Mouse (Mus musculus) myocyte (in vitro differentiated cells): Measurements from ENCODE around the gene Hoxa2. TPM values are rescaled to one million over a fixed set of nuclear protein-coding genes. Genes with fewer than 3 reads are reported as not detected.
A peak's percentile ranks its signal among the peaks of the same experiment; 100 is the strongest.

ENCODE experiments used
- H3K27me3 ChIP-seq: one replicate; pipeline ENCODE4 v1.6.1; 2011; ENCODE audit not compliant: control insufficient read depth, insufficient read depth, insufficient read length
- H3K36me3 ChIP-seq: one replicate; pipeline ENCODE4 v1.6.1; 2011; ENCODE audit not compliant: control insufficient read depth, insufficient read depth
- H3K4me2 ChIP-seq: one replicate; pipeline ENCODE4 v1.6.1; 2011; ENCODE audit warnings: low read depth, control low read depth
- H3K4me3 ChIP-seq: one replicate; pipeline ENCODE4 v1.5.1; 2011; ENCODE audit warnings: mild to moderate bottlenecking, control low read depth, moderate library complexity
- H3K79me2 ChIP-seq: one replicate; pipeline ENCODE4 v1.6.1; 2011; ENCODE audit not compliant: control insufficient read depth, insufficient read depth
- H3ac ChIP-seq: one replicate; pipeline ENCODE4 v1.6.1; 2011; ENCODE audit not compliant: control insufficient read depth, insufficient read length
- CEBPB ChIP-seq: IDR thresholded peaks from 2 replicates; pipeline ENCODE4 v1.6.1; 2011; ENCODE audit warnings: mild to moderate bottlenecking, moderate library complexity; ENCODE audit not compliant: poor library complexity, insufficient read depth, severe bottlenecking
- E2F4 ChIP-seq: IDR thresholded peaks from one replicate; pipeline ENCODE4 v1.6.1; 2011; ENCODE audit warnings: mild to moderate bottlenecking, control low read depth, moderate library complexity; ENCODE audit not compliant: insufficient read depth
- MAX ChIP-seq: IDR thresholded peaks from one replicate; pipeline ENCODE4 v1.6.1; 2011; ENCODE audit warnings: low read depth, mild to moderate bottlenecking, control low read depth
- MYOD1 ChIP-seq, 3 experiments: IDR thresholded peaks; one replicate each; pipeline ENCODE4 v1.6.1; 2011; ENCODE audit warnings: control low read depth in 2 of 3, low read depth in 2 of 3, mild to moderate bottlenecking in 2 of 3, moderate library complexity in 1 of 3; ENCODE audit not compliant: insufficient read length in 2 of 3, control insufficient read depth in 1 of 3
- MYOG ChIP-seq, 3 experiments: IDR thresholded peaks; one replicate each; pipeline ENCODE4 v1.6.1; 2011; ENCODE audit warnings: control low read depth in 2 of 3, low read depth in 2 of 3, mild to moderate bottlenecking in 2 of 3; ENCODE audit not compliant: insufficient read length in 2 of 3, control insufficient read depth in 1 of 3, insufficient read depth in 1 of 3
- POLR2A ChIP-seq: IDR thresholded peaks from one replicate; pipeline ENCODE4 v1.6.1; 2011; ENCODE audit warnings: low read depth, mild to moderate bottlenecking, control low read depth, moderate library complexity; ENCODE audit not compliant: insufficient read length
- POLR2AphosphoS2 ChIP-seq: IDR thresholded peaks from one replicate; pipeline ENCODE4 v1.6.1; 2011; ENCODE audit warnings: low read depth, control low read depth; ENCODE audit not compliant: insufficient read length
- REST ChIP-seq: IDR thresholded peaks from one replicate; pipeline ENCODE4 v1.6.1; 2011; ENCODE audit warnings: mild to moderate bottlenecking, control low read depth, moderate library complexity; ENCODE audit not compliant: insufficient read depth, insufficient read length
- SRF ChIP-seq: IDR thresholded peaks from one replicate; pipeline ENCODE4 v1.6.1; 2011; ENCODE audit warnings: low read depth; ENCODE audit not compliant: control insufficient read depth, insufficient read length
- TCF12 ChIP-seq: IDR thresholded peaks from one replicate; pipeline ENCODE4 v1.6.1; 2011; ENCODE audit warnings: mild to moderate bottlenecking, control low read depth; ENCODE audit not compliant: poor library complexity, insufficient read depth, severe bottlenecking
- TCF3 ChIP-seq: IDR thresholded peaks from one replicate; pipeline ENCODE4 v1.6.1; 2011; ENCODE audit warnings: low read depth, control low read depth; ENCODE audit not compliant: insufficient read length
- USF1 ChIP-seq: IDR thresholded peaks from one replicate; pipeline ENCODE4 v1.6.1; 2011; ENCODE audit warnings: low read depth, mild to moderate bottlenecking, control low read depth, moderate library complexity
- polyA plus RNA-seq: library from polyadenylated mRNA; unstranded; fragments of >200 nt; fragmentation: generic; extraction: Trizol; gene quantifications from one replicate; pipeline ENCODE4 v1.2.1, GENCODE M21; 2012; ENCODE audit warnings: missing spikeins

Hoxa2 gene
- polyA plus RNA-seq, 1 experiment, result 0.32 TPM

DNA sequence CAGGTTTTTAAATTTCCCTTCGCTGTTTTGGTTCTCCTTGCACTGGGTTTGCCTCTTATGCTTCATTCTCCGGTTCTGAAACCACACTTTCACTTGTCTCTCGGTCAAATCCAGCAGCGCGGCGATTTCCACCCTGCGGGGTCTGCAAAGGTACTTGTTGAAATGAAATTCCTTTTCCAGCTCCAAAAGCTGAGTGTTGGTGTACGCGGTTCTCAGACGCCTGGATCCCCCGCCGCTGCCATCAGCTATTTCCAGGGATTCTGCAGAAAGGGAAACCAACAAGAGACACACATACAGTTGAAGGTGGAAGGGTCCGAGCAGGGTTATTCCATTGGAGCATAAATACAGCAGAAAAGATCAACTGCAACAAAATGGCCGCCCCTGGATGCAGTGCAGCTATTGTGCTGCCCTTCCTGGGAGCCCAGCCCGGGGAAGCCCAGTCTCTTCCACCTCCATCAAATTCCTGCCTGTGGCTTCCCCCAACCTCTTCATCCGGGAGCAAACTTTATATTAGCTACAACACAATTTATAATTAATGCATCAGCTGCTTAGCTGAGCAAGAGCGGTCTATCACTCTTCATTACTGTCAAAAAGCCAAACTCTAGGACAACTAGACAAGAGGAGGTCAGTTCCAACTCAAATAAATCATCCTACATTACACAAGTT is 1.1 kb downstream of the Hoxa2 start:
- no peak for TF ChIP-seq POLR2A
- TF ChIP-seq REST, result no peak
- no peak for TF ChIP-seq TCF3
- TF ChIP-seq MAX, result no peak
- TF ChIP-seq MYOD1 (IDR thresholded peaks at IDR 0.05; ENCODE audit: control insufficient read depth in 1 of 3, insufficient read length in 2 of 3, low read depth in 2 of 3), result no peak
- no peak for TF ChIP-seq MYOG (IDR thresholded peaks at IDR 0.05; ENCODE audit: control insufficient read depth in 1 of 3, insufficient read depth in 1 of 3, insufficient read length in 2 of 3, low read depth in 2 of 3)
- no peak for TF ChIP-seq CEBPB
- TF ChIP-seq USF1, result no peak
- TF ChIP-seq E2F4, result no peak
- no peak for TF ChIP-seq SRF
- TF ChIP-seq TCF12, result no peak
- no peak for TF ChIP-seq POLR2AphosphoS2
- Histone ChIP-seq H3ac (no peak overlapping the region), H3K4me2 (no peak overlapping the region), H3K36me3 (peaks cover 10% of the 10 kb centered on the region), H3K4me3 (no peak overlapping the region), H3K27me3 (no peaks in the 10 kb centered on the region), H3K79me2 (peaks cover 16% of the 10 kb centered on the region)

DNA sequence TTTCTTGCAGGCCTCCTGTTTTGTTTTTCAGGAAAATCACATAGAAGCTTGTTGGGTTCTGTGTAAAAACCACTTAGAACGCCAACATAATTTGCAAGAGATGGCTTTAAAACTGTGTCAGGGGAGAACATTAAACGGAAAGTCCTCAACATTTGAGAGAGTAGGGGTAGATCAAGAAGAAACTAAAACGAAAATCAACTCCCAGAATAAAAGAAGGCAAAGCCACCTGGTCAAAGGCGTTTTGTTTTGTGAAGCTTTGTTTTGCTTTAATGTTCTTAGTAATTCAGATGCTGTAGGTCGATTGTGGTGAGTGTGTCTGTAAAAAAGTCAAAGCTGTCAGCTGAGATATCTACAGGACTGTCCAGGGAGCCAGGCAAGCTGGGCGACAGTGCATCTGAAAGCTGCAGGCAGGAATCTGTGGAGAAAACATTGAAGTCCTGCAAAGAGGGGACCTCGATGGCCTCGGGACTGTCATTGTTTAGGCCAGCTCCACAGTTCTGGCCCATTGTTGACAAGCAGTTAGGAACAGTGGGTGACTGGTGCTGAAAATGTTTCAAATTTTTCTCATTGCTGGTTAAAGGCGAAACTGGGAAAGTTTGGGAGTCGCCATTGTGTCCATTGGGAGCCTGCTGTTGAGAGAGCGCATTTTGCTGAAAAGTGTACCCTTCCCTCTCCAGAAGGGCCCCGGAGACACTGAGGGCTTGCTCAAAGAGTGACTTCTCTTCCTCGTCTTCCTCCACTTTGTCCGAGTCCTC is 1.8 kb downstream of the Hoxa2 start:
- Histone ChIP-seq H3K79me2 (peaks cover 16% of the 10 kb centered on the region), H3K36me3 (peaks cover 10% of the 10 kb centered on the region)

DNA sequence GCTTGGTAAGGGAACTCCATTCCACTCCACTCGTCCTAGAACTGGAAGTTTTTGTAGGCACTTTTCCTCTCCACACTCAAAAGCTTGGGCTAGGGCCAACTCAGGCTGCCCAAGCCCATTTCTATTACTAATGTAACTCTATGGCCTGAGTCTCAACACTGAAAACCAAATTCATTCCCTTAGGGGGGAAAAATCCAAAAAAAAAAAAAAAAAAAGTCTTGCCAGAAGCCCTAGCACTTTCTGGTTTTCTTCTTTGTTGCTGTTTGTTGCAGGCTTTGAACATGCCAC is 2.6 kb downstream of the Hoxa2 start:
- Histone ChIP-seq H3ac (no peak overlapping the region), H3K79me2 (peaks cover 16% of the 10 kb centered on the region), H3K4me3 (no peak overlapping the region), H3K36me3 (peaks cover 10% of the 10 kb centered on the region), H3K4me2 (no peak overlapping the region), H3K27me3 (no peaks in the 10 kb centered on the region)
- TF ChIP-seq USF1, result no peak
- TF ChIP-seq MYOG (IDR thresholded peaks at IDR 0.05; ENCODE audit: control insufficient read depth in 1 of 3, insufficient read depth in 1 of 3, insufficient read length in 2 of 3, low read depth in 2 of 3), result no peak
- TF ChIP-seq TCF3, result no peak
- TF ChIP-seq POLR2AphosphoS2, result no peak
- TF ChIP-seq POLR2A, result no peak
- TF ChIP-seq TCF12, result no peak
- no peak for TF ChIP-seq REST
- no peak for TF ChIP-seq CEBPB
- TF ChIP-seq MYOD1 (IDR thresholded peaks at IDR 0.05; ENCODE audit: control insufficient read depth in 1 of 3, insufficient read length in 2 of 3, low read depth in 2 of 3), result no peak
- no peak for TF ChIP-seq E2F4
- TF ChIP-seq MAX, result no peak

More for the DNA sequence above, 1.8 kb downstream of the Hoxa2 start:
- no peak overlapping the region for H3K4me2 ChIP-seq
- no peaks in the 10 kb centered on the region for H3K27me3 ChIP-seq
- TF ChIP-seq MAX (no peak), CEBPB (no peak), POLR2A (no peak), POLR2AphosphoS2 (no peak), REST (no peak), MYOG (IDR thresholded peaks at IDR 0.05; ENCODE audit: control insufficient read depth in 1 of 3, insufficient read depth in 1 of 3, insufficient read length in 2 of 3, low read depth in 2 of 3) (no peak), E2F4 (no peak), TCF12 (no peak), TCF3 (no peak), USF1 (no peak), MYOD1 (IDR thresholded peaks at IDR 0.05; ENCODE audit: control insufficient read depth in 1 of 3, insufficient read length in 2 of 3, low read depth in 2 of 3) (no peak), SRF (no peak)
- H3K4me3 ChIP-seq, result no peak overlapping the region
- H3ac ChIP-seq, result no peak overlapping the region

DNA sequence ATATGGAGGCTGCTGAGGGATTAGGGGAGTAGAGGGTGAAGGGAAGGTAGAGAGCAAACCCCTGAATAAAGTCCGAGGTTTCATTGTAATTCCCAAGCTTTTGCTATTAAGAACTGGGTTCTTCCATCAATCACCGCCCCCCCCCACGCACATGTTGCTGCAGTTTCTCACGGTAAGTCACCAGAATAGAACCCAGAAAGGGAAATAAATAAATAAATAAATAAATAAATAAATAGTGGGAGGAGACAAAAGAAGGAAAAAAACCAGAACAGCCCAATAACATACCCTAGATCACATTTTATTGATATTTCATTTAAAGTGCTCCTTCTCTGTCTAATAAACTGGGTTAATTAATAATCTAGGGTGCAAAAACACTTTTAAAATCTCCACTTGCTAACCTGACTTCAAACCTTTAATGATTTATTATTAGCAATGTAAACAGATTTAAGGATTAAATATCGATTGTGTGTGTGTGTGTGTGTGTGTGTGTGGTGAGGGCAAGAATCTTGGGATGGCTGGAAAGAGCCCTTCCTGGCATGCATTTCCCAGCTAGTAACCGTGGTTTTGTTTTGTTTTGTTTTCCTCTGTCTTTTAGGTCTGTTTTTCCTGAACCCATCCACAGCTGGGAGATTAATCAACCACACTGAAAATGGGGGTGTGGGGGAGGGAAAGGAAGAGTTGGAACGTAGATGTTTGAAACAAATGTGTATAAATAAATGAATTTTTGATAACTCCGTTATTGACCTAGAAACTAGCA is 3.1 kb downstream of the Hoxa2 start:
- Histone ChIP-seq H3K27me3 (no peaks in the 10 kb centered on the region), H3K4me3 (peak overlapping the region; percentile 86), H3K4me2 (peak overlapping the region; percentile 98), H3K79me2 (peaks cover 16% of the 10 kb centered on the region), H3K36me3 (peaks cover 10% of the 10 kb centered on the region), H3ac (no peak overlapping the region)
- TF ChIP-seq POLR2AphosphoS2 (no peak), POLR2A (no peak), SRF (no peak), MYOD1 (IDR thresholded peaks at IDR 0.05; ENCODE audit: control insufficient read depth in 1 of 3, insufficient read length in 2 of 3, low read depth in 2 of 3) (no peak), REST (no peak), MAX (no peak), TCF3 (no peak), CEBPB (no peak), MYOG (IDR thresholded peaks at IDR 0.05; ENCODE audit: control insufficient read depth in 1 of 3, insufficient read depth in 1 of 3, insufficient read length in 2 of 3, low read depth in 2 of 3) (no peak), TCF12 (no peak)
